8 mouse cellular contexts compared by ENCODE assay signal in genomic region chr2:84648369-84648768, GRCm38 (mm10). TPM values are rescaled to one million over a fixed set of nuclear protein-coding genes. Genes with fewer than 3 reads are reported as not detected.
DNase-seq lines count a peak whose midpoint lies in the region; ATAC-seq and TF ChIP-seq lines count a peak whose summit lies in the region.

No protein-coding gene starts in this region.

- TF ChIP-seq POLR2A in thymus, adult 2 months (IDR thresholded peaks at IDR 0.05; ENCODE audit: control insufficient read depth, extremely low read depth, insufficient read depth, low read length, poor library complexity), result no peak

- peak overlapping the region; percentile 63 for H3K4me2 ChIP-seq in heart, embryonic 11.5 days
- peak overlapping the region; percentile 73 for H3K4me2 ChIP-seq in forebrain, postnatal 0 days (ENCODE audit: low read depth)

- 27% methylated on average over 6 of the region's 6 CpGs for WGBS in heart, embryonic 11.5 days (ENCODE audit: insufficient replicate concordance)
- 12% methylated on average over 6 of the region's 6 CpGs for WGBS in forebrain, postnatal 0 days
- WGBS in thymus, adult 2 months, result 79% methylated on average over 6 of the region's 6 CpGs

- no peak for ATAC-seq in heart, embryonic 11.5 days (replicated peaks; ENCODE audit: insufficient number of reproducible peaks, low FRiP score, low TSS enrichment)
- ATAC-seq in G1E (ENCODE audit: extremely low read depth, insufficient number of reproducible peaks, low FRiP score, poor library complexity, severe bottlenecking), result no peak
- ATAC-seq in forebrain, postnatal 0 days, result no peak

- no peak for DNase-seq in heart, adult 8-10 months (ENCODE audit: low spot score)
- no peak for DNase-seq in G1E (ENCODE audit: low spot score)
- peak; percentile 51 for DNase-seq in forebrain, postnatal 0 days
- DNase-seq in lung, postnatal 10 days, result peak; percentile 24
- no peak for DNase-seq in left cerebral cortex, postnatal 14 days (ENCODE audit: low spot score in 2 of 2)
- DNase-seq in thymus, adult 2 months, result no peak
- no peak for DNase-seq in right cerebral cortex, postnatal 10 days (ENCODE audit: low spot score in 2 of 2)

- peak overlapping the region; percentile 61 for H3K9ac ChIP-seq in heart, embryonic 11.5 days (ENCODE audit: low read depth, low read length)
- peak overlapping the region; percentile 52 for H3K9ac ChIP-seq in forebrain, postnatal 0 days

- intact Hi-C loops in left cerebral cortex, postnatal 14 days (cut with DNase I), result loop anchor here (2.0 to 5.0 kb wide), 2 partner anchors 14 to 91 kb away; no protein-coding TSS in a partner anchor

- 0 out of 2 replicates have a peak overlapping the region, but pooled peaks have one; percentile 22 for H3K27ac ChIP-seq in heart, embryonic 11.5 days (ENCODE audit: low read depth, low read length)
- H3K27ac ChIP-seq in forebrain, postnatal 0 days (ENCODE audit: low read depth, low read length), result peak overlapping the region; percentile 54
- no peak overlapping the region for H3K27ac ChIP-seq in thymus, adult 2 months (ENCODE audit: control insufficient read depth, insufficient read depth, low read length)

- TF ChIP-seq CTCF in G1E (IDR thresholded peaks at IDR 0.05; ENCODE audit: low read depth, low read length), result no peak
- TF ChIP-seq CTCF in forebrain, postnatal 0 days (IDR thresholded peaks at IDR 0.05; ENCODE audit: low read depth), result peak; percentile 43
- no peak for TF ChIP-seq CTCF in thymus, adult 2 months (IDR thresholded peaks at IDR 0.05; ENCODE audit: borderline replicate concordance, control insufficient read depth, extremely low read depth, insufficient read depth, low read length, poor library complexity)

- H3K9me3 ChIP-seq in heart, embryonic 11.5 days (replicated peaks; ENCODE audit: control insufficient read depth, low read length), result no peaks in the 10 kb centered on the region
- no peaks in the 10 kb centered on the region for H3K9me3 ChIP-seq in G1E (replicated peaks)
- no peaks in the 10 kb centered on the region for H3K9me3 ChIP-seq in forebrain, postnatal 0 days (ENCODE audit: low read length)

- H3K4me1 ChIP-seq in heart, embryonic 11.5 days (ENCODE audit: control insufficient read depth, insufficient read depth, low read length), result peaks cover 21% of the 10 kb centered on the region
- H3K4me1 ChIP-seq in G1E (ENCODE audit: insufficient read depth, low read depth, low read length), result peaks cover 23% of the 10 kb centered on the region
- peaks cover 9% of the 10 kb centered on the region; the same call in 1 of the 2 replicates for H3K4me1 ChIP-seq in forebrain, postnatal 0 days (ENCODE audit: insufficient read depth)
- H3K4me1 ChIP-seq in thymus, adult 2 months (replicated peaks; ENCODE audit: control insufficient read depth, insufficient read depth, low read length), result no peaks in the 10 kb centered on the region

- peak overlapping the region; percentile 76 for H3K4me3 ChIP-seq in heart, embryonic 11.5 days (ENCODE audit: low read depth, low read length)
- H3K4me3 ChIP-seq in G1E (ENCODE audit: low read depth, low read length), result peak overlapping the region; percentile 44; the same call in 1 of the 2 replicates
- H3K4me3 ChIP-seq in forebrain, postnatal 0 days (ENCODE audit: low read depth, low read length), result peak overlapping the region; percentile 68
- no peak overlapping the region for H3K4me3 ChIP-seq in thymus, adult 2 months (ENCODE audit: control insufficient read depth, insufficient read depth, low read length)

- no peaks in the 10 kb centered on the region for H3K27me3 ChIP-seq in heart, embryonic 11.5 days (ENCODE audit: control insufficient read depth, insufficient read depth, low read length)
- no peaks in the 10 kb centered on the region for H3K27me3 ChIP-seq in G1E (ENCODE audit: insufficient read depth, low read length)
- no peaks in the 10 kb centered on the region for H3K27me3 ChIP-seq in forebrain, postnatal 0 days (ENCODE audit: insufficient read depth, low read length)
- H3K27me3 ChIP-seq in thymus, adult 2 months (ENCODE audit: control insufficient read depth, insufficient read depth, low read length), result no peaks in the 10 kb centered on the region; the same call in 1 of the 2 replicates

- H3K36me3 ChIP-seq in heart, embryonic 11.5 days (ENCODE audit: control insufficient read depth, insufficient read depth, low read length), result no peaks in the 10 kb centered on the region
- H3K36me3 ChIP-seq in G1E (replicated peaks), result peaks cover 14% of the 10 kb centered on the region
- no peaks in the 10 kb centered on the region for H3K36me3 ChIP-seq in forebrain, postnatal 0 days (ENCODE audit: insufficient read depth)
- H3K36me3 ChIP-seq in thymus, adult 2 months (ENCODE audit: control insufficient read depth, insufficient read depth, low read length), result no peaks in the 10 kb centered on the region

RNA-seq across cellular contexts. Expression of gene Ctnnd1, which starts 2.2 kb away (rescaled TPM):
- polyA plus RNA-seq in heart, embryonic 11.5 days (2014; fragmentation: Nextera tagmentation; extraction: Ambion mirVana), result 71.2 and 77.5 TPM in 2 replicates
- 10 to 100 TPM; 47.1 to 62.3 (median 51.3) TPM for total RNA-seq in heart, adult 8-10 months (2022)
- 67.8 and 83.0 TPM in 2 replicates for total RNA-seq in G1E (2014; fragmentation: Nextera tagmentation)
- 25.3 and 29.8 TPM in 2 replicates for total RNA-seq in G1E (2017)
- polyA plus RNA-seq in G1E (2012), result 9.6 and 13.8 TPM in 2 replicates
- 86.2 and 87.7 TPM in 2 replicates for total RNA-seq in forebrain, postnatal 0 days (2014; rRNA removed)
- polyA plus RNA-seq in forebrain, postnatal 0 days (2015; fragmentation: Nextera tagmentation; extraction: Ambion mirVana), result 15.7 and 18.1 TPM in 2 replicates
- total RNA-seq in left cerebral cortex, postnatal 14 days (2021), result 10 to 100 TPM; 65.6 to 76.0 TPM
- 10.5 and 13.6 TPM in 2 replicates for polyA plus RNA-seq in thymus, adult 2 months (2012; rRNA removed)

RNA-seq across cellular contexts. Expression of gene Btbd18, which starts 10.5 kb away (rescaled TPM):
- 0.14 and 0.20 TPM in 2 replicates for polyA plus RNA-seq in heart, embryonic 11.5 days (2014; fragmentation: Nextera tagmentation; extraction: Ambion mirVana)
- total RNA-seq in heart, adult 8-10 months (2022), result not detected
- total RNA-seq in G1E (2014; fragmentation: Nextera tagmentation), result not detected in 2 replicates
- 0.12 and 0.16 TPM in 2 replicates for total RNA-seq in G1E (2017)
- polyA plus RNA-seq in G1E (2012), result not detected in 2 replicates
- 0.10 TPM in 1 of 2 replicates, not detected in the other for total RNA-seq in forebrain, postnatal 0 days (2014; rRNA removed)
- polyA plus RNA-seq in forebrain, postnatal 0 days (2015; fragmentation: Nextera tagmentation; extraction: Ambion mirVana), result 0.13 and 0.25 TPM in 2 replicates
- not detected for total RNA-seq in left cerebral cortex, postnatal 14 days (2021)
- not detected in 2 replicates for polyA plus RNA-seq in thymus, adult 2 months (2012; rRNA removed)

RNA-seq across cellular contexts. Expression of gene Selenoh, which starts 22.2 kb away (rescaled TPM):
- polyA plus RNA-seq in heart, embryonic 11.5 days (2014; fragmentation: Nextera tagmentation; extraction: Ambion mirVana), result 298 and 299 TPM in 2 replicates
- 10 to 100 TPM; 24.0 to 25.9 (median 24.0) TPM for total RNA-seq in heart, adult 8-10 months (2022)
- total RNA-seq in G1E (2014; fragmentation: Nextera tagmentation), result 49.4 and 51.5 TPM in 2 replicates
- 160 and 178 TPM in 2 replicates for total RNA-seq in G1E (2017)
- 381 and 384 TPM in 2 replicates for polyA plus RNA-seq in G1E (2012)
- total RNA-seq in forebrain, postnatal 0 days (2014; rRNA removed), result 194 and 244 TPM in 2 replicates
- polyA plus RNA-seq in forebrain, postnatal 0 days (2015; fragmentation: Nextera tagmentation; extraction: Ambion mirVana), result 228 and 259 TPM in 2 replicates
- 10 to 100 TPM; 47.2 to 54.1 TPM for total RNA-seq in left cerebral cortex, postnatal 14 days (2021)
- 172 and 191 TPM in 2 replicates for polyA plus RNA-seq in thymus, adult 2 months (2012; rRNA removed)

RNA-seq across cellular contexts. Expression of gene Gm28635, which starts 29.5 kb away (rescaled TPM):
- not detected in 2 replicates for polyA plus RNA-seq in heart, embryonic 11.5 days (2014; fragmentation: Nextera tagmentation; extraction: Ambion mirVana)
- 1 to 10 TPM; 2.7 to 9.6 (median 4.9) TPM for total RNA-seq in heart, adult 8-10 months (2022)
- total RNA-seq in G1E (2014; fragmentation: Nextera tagmentation) (not detected in 2 replicates), G1E (2017) (not detected in 2 replicates)
- polyA plus RNA-seq in G1E (2012), result not detected in 2 replicates
- total RNA-seq in forebrain, postnatal 0 days (2014; rRNA removed), result not detected in 2 replicates
- not detected in 2 replicates for polyA plus RNA-seq in forebrain, postnatal 0 days (2015; fragmentation: Nextera tagmentation; extraction: Ambion mirVana)
- total RNA-seq in left cerebral cortex, postnatal 14 days (2021), result 1 to 10 TPM; 1.8 to 3.5 TPM
- polyA plus RNA-seq in thymus, adult 2 months (2012; rRNA removed), result not detected in 2 replicates

RNA-seq across cellular contexts. Expression of gene Med19, which starts 29.8 kb away (rescaled TPM):
- 41.8 and 42.1 TPM in 2 replicates for polyA plus RNA-seq in heart, embryonic 11.5 days (2014; fragmentation: Nextera tagmentation; extraction: Ambion mirVana)
- total RNA-seq in heart, adult 8-10 months (2022), result 10 to 100 TPM; 11.5 to 13.4 (median 12.8) TPM
- total RNA-seq in G1E (2014; fragmentation: Nextera tagmentation) (51.1 and 55.0 TPM in 2 replicates), G1E (2017) (26.8 and 33.1 TPM in 2 replicates)
- polyA plus RNA-seq in G1E (2012), result 14.8 and 17.8 TPM in 2 replicates
- total RNA-seq in forebrain, postnatal 0 days (2014; rRNA removed), result 46.8 and 47.5 TPM in 2 replicates
- polyA plus RNA-seq in forebrain, postnatal 0 days (2015; fragmentation: Nextera tagmentation; extraction: Ambion mirVana), result 45.8 and 48.7 TPM in 2 replicates
- 10 to 100 TPM; 30.3 to 32.3 TPM for total RNA-seq in left cerebral cortex, postnatal 14 days (2021)
- 10.6 and 11.6 TPM in 2 replicates for polyA plus RNA-seq in thymus, adult 2 months (2012; rRNA removed)

Comparison
In these comparisons a context has a peak if more than half of its experiments do, and no peak if none do; other contexts are left out.
1. DNase-seq: peak in forebrain, postnatal 0 days (single experiment) and lung, postnatal 10 days (single experiment); none in heart, adult 8-10 months (single experiment), G1E (single experiment), left cerebral cortex, postnatal 14 days (0 of 2), thymus, adult 2 months (single experiment) and right cerebral cortex, postnatal 10 days (0 of 2).